Mouse (Mus musculus) left cerebral cortex, postnatal 14 days (tissue): ENCODE measurements around the gene Slc44a4. TPM values are rescaled to one million over a fixed set of nuclear protein-coding genes. Genes with fewer than 3 reads are reported as not detected.
"Not testable (repeated sequence)": the region's sequence is repeated elsewhere in the genome, so short reads cannot be mapped to it uniquely, and the experiment has no call there.

ENCODE experiments used
- DNase-seq, 2 experiments: peaks; one replicate each; pipeline ENCODE4 v3.0.0; 2021 to 2022; ENCODE audit warnings: low spot score in 2 of 2, mixed read lengths in 1 of 2
- intact Hi-C: fragments of 180-260 bp; cut with DNase I; formaldehyde crosslinking; loops from one replicate; pipeline ENCODE4 v1.15.1; 2025
- total RNA-seq, 2 experiments: library from RNA; stranded (reverse); gene quantifications; 2 replicates each; pipeline ENCODE4 v1.2.3; 2021

Slc44a4 gene
- total RNA-seq, 2 experiments from 2014 or later: 0.38 to 0.40 TPM

- intact Hi-C loops: no loop called here
- peak in 1 of 2 experiments; percentile 48 for DNase-seq
Observed at GRCm38 (mm10) chr17:34931735-34932098, 17.5 kb downstream of the Slc44a4 start.

- DNase-seq: no peak
- intact Hi-C loops: no loop called here
Observed at GRCm38 (mm10) chr17:34932287-34932686, 18.0 kb downstream of the Slc44a4 start.

DNA sequence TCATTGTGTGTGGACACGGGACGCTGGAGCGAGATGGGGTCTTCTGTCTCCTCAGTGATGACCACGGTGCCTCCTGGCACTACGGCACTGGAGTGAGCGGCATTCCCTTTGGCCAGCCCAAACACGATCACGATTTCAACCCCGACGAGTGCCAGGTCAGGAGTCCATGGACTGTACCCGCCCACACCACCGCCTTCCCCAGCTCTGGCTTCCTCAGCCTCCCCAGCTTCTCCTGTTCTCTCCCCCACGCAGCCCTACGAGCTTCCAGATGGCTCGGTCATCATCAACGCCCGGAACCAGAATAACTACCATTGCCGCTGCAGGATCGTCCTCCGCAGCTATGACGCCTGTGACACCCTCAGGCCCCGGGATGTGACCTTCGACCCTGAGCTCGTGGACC is 19.8 kb downstream of the Slc44a4 start:
- no peak for DNase-seq
- intact Hi-C loops: no loop called here

DNA sequence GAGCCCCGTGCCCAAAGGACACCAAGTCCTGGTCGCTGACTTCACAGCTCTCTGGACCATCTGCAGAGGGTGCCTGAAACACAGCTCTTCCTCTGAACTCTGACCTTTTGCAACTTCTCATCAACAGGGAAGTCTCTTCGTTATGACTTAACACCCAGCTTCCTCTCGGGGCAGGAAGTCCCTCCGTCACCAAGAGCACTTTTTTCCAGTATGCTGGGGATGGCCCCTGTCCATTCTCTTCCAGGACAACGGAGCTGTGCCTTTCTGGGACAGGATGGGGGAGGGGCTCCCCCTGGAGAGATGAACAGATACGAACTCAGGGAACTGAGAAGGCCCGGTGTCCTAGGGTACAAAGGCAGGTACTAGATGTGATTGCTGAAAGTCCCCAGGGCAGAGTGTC is 20.6 kb downstream of the Slc44a4 start:
- no peak for DNase-seq
- intact Hi-C loops: no loop called here

- intact Hi-C loops: no loop called here
- no peak for DNase-seq
Observed at GRCm38 (mm10) chr17:34937960-34938505, 23.8 kb downstream of the Slc44a4 start.

GRCm38 (mm10) chr17:34941344-34942041 is 27.2 kb downstream of the Slc44a4 start:
- intact Hi-C loops: no loop called here
- no peak for DNase-seq

DNA sequence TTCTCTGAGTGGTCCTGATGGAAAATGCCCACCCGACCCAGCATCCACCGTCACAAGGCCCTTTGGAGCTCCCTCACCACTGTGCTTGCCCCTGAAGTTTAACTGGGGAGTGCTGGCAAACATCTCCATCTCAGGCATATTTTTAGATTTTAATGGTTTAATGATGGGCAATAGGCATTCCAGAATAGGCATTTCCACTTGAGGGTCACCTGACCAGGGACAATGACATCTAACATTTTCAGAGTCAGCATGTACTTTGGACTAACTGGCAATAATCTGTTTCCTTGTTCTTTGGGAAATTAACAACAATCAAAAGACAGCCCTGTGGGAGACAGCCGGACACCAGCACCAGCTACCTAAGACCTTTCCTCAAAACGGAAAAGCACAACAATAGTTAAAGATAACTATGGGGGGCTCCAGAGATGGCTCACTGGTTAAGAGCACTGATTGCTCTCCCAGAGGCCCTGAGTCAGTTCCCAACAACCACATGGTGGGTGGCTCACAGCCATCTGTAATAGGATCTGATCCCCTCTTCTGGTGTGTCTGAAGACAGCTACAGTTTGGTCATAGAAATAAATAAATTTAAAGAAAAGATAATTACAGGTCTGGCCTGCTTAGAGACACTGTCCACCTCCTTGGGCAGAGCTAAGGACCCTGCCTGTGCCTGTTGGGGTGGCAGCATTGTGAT is 29.0 kb downstream of the Slc44a4 start:
- intact Hi-C loops: no loop called here
- DNase-seq: no peak

GRCm38 (mm10) chr17:34944362-34944761 is 30.1 kb downstream of the Slc44a4 start:
- intact Hi-C loops: no loop called here
- DNase-seq: no peak

- intact Hi-C loops: loop anchor here (5.0 kb wide), 1 partner anchor 94 kb away; the partner anchor contains the start of genes Nelfe and Skiv2l
- DNase-seq: no peak
Observed at GRCm38 (mm10) chr17:34946486-34947140, 32.3 kb downstream of the Slc44a4 start.

- DNase-seq: no peak
- intact Hi-C loops: loop anchor here (5.0 kb wide), 1 partner anchor 95 kb away; the partner anchor contains the start of genes Nelfe and Skiv2l
Observed at GRCm38 (mm10) chr17:34947606-34948005, 33.3 kb downstream of the Slc44a4 start.

DNA sequence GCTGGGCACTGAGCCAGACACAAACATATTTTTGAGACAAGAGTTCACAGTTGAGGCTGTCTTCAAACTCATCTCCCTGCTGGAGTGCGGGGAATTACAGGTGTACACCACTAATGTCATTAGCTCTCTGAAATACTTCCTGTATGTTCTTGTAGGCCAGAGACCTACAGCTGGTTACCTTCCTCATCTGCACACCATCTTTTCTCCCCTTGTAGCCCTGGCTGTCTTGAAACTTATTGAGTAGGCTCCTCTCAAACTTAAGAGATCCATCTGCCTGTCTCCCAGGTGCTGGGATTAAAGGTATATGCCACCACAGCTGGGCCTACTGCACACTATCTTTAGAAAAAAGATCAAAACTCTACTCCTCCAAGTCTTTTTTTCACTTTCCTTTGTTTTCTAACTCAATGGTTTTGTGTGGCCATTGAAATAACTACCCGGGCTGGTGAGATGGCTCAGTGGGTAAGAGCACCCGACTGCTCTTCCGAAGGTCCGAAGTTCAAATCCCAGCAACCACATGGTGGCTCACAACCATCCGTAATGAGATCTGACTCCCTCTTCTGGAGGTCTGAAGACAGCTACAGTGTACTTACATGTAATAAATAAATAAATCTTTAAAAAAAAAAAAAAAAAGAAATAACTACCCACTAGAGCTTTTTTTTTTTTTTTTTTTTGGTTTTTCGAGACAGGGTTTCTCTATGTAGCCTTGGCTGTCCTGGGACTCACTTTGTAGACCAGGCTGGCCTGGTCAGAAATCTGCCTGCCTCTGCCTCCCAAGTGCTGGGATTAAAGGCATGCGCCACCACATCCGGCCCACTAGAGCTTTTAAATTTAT is 34.7 kb downstream of the Slc44a4 start:
- not testable (repeated sequence) for DNase-seq
- intact Hi-C loops: loop anchor here (5.0 kb wide), 1 partner anchor 97 kb away; the partner anchor contains the start of genes Nelfe and Skiv2l

DNA sequence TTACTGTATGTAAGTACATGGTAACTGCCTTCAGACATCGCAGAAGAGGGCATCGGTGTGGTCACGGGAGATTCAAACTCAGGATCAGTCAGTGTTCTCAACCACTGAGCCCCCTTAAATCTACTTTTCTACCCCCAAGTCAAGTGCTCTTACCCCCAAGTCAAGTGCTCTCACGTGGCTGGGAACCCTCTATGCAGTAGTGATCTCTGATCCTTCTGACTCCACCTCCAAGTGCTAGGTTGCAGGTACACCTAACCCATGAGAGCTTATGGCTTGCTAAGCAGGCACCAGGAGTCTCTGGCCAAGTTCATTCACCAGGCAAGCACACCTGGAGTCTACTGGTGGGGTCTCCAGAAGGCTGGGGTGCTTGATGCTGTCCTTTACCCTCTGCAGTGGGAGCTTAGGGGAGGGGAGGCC is 35.3 kb downstream of the Slc44a4 start:
- intact Hi-C loops: loop anchor here (5.0 kb wide), 1 partner anchor 97 kb away; the partner anchor contains the start of genes Nelfe and Skiv2l

GRCm38 (mm10) chr17:34950514-34951455 is 36.5 kb downstream of the Slc44a4 start:
- no peak for DNase-seq
- intact Hi-C loops: no loop called here

More for the DNA sequence above, 35.3 kb downstream of the Slc44a4 start:
- DNase-seq: no peak

DNA sequence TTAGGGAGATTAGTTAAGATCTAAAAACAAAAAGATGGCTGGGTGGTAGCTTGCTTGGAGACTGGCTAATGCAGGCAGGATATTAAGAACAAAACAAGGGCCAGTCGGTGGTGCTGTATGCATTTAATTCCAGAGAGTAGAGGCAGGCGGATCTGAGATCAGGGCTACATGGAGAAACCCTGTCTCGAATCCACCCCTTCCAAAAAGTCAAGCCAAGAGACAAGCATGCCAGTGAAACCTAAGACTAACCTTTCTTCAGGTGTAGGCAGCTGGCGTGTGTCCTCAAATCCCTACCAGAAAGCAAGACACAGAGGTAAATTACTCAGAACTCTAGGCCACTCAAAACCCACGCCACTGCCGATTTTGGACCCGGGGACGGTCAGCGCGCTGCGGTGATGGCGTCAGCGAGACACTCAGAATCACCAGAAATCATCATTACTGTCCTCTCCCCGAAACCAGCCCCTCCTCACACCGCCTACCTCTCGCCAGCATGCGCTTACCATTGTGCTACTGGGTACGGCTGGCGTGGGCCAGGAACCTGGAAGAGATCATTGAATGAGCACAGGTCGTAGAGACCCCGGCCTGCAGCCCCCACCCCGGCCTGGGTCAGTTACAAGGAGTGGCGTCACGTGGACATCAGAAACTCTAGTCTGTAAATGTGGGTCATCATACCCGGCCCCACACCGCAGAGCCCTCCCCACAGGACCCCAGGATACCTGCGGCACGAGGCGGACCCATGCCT is 37.5 kb downstream of the Slc44a4 start:
- DNase-seq: peak; percentile 47 to 62

DNA sequence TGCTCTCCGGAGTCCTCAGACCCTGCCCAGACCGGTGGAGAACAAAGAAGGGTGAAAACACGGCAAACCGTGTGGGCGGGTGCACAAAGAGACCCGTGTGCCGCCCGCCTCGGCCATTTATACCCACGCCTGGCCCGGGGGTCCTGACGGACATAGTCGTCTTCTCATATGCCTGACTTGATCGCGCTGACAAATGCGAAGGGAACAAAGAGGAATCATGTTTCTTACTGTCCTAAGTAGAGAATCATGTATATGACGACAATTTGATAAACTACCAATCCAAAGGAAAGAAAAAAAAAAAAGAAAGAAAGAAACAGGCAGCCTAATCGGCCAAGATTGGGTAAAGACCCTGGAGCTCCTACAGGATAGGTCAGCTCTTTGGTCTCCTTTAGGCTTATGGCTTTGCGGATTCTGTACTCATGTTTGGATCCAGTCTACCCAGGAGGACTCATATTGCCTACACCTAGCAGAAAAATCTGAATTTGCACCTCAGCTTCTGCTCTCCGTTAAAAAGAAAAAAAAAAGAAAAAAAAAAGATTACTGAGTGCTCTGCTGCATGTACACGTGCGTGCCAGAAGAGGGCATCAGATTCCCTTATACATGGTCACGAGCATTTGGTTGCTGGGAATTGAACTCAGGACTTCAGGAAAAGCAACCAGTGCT is 38.2 kb downstream of the Slc44a4 start:
- DNase-seq: peak; percentile 80 to 81
- intact Hi-C loops: loop anchor here (2.0 kb wide), 1 partner anchor 30 kb away; no protein-coding TSS in a partner anchor

More for the DNA sequence above, 37.5 kb downstream of the Slc44a4 start:
- intact Hi-C loops: loop anchor here (2.0 kb wide), 1 partner anchor 31 kb away; no protein-coding TSS in a partner anchor

DNA sequence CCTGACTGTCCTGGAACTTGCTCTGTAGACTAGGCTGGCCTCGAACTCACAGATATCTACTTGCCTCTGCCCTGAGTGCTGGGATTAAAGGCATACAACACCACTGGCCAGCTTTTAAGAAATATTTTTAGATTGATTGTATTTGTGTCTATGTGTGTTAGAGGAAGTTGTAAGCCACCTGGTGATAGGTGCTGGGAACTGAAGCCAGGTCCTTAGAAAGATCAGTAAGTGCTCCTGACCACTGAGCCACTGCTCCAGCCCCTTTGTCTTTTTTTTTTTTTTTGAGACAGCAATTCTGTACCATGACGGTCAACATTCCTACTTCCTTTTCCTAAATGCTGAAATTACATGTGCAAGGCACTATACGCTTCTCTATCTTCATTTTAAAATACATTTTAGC is 39.0 kb downstream of the Slc44a4 start:
- DNase-seq: no peak
- intact Hi-C loops: loop anchor here (2.0 kb wide), 1 partner anchor 30 kb away; no protein-coding TSS in a partner anchor
